ENCODE assay signal across 23 mouse cellular contexts in the genomic region with DNA sequence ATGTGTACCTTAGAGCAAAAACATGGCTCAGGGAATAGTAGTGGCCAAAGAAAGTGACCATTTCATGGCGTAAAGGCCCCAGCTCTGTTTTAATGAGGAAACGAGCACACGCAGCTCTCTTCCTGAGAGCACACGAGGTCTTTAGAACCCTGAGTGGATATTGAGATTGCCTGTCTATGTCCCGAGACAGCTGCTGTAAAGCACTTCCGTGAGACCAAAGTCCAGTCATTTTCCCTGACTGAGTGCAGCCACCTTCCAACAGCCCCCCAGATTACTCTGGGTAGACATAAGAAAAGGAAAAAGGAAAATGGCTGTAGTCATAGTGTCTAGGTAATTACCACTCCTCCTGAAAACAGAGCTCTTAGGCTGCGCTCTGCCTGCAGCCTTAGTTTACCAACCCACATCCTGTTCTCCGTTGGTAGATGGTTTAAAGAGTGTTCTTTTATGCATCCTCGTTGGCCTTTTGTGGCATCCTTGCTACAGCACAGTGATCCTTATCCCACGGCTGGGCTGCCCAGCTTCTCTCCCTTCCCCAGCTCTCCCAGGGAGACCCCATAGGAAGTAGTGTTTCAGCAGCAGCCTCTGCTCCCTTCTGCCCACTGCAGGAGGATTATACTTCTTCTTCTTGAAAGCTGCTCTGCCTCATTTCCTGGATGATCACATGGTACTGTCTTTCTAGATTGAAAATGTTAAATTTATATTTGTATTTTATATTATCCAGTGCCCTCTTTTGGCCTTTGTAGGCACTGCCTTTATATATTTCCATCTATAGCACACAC. TPM values are rescaled to one million over a fixed set of nuclear protein-coding genes. Genes with fewer than 3 reads are reported as not detected.
DNase-seq lines count a peak whose midpoint lies in the region; ATAC-seq and TF ChIP-seq lines count a peak whose summit lies in the region.
"Had no signal": no experiment of that assay in that cellular context is flagged by ENCODE, and none has a peak within 500 bp of the region (broad histone marks: within the 10 kb centered on the region; RNA-seq: fewer than 3 reads in every experiment).

No protein-coding gene starts in this region.

- H3K36me3 ChIP-seq in thymus, adult 2 months (ENCODE audit: control insufficient read depth, insufficient read depth, low read length): peaks cover 10% of the 10 kb centered on the region
- H3K36me3 ChIP-seq in splenic B cell, adult 2 months (ENCODE audit: control insufficient read depth, insufficient read depth, low read length, poor library complexity, severe bottlenecking): peaks cover 9% of the 10 kb centered on the region; the same call in 1 of the 2 replicates

- no peak for TF ChIP-seq CTCF in thymus, adult 2 months (IDR thresholded peaks at IDR 0.05; ENCODE audit: borderline replicate concordance, control insufficient read depth, extremely low read depth, insufficient read depth, low read length, poor library complexity)
- no peak for TF ChIP-seq CTCF in bone marrow macrophage, adult 2 months (IDR thresholded peaks at IDR 0.05; ENCODE audit: low read depth, low read length)

- peaks cover 10% of the 10 kb centered on the region for H3K4me1 ChIP-seq in thymus, adult 2 months (replicated peaks; ENCODE audit: control insufficient read depth, insufficient read depth, low read length)
- peaks cover 8% of the 10 kb centered on the region for H3K4me1 ChIP-seq in bone marrow macrophage, adult 2 months (ENCODE audit: control insufficient read depth, insufficient read depth, low read length)
- H3K4me1 ChIP-seq: limb, embryonic 13.5 days; stomach, embryonic 15.5 days had no signal

- ATAC-seq in erythroid progenitor cell, adult 5-6 weeks (replicated peaks; ENCODE audit: low FRiP score, poor library complexity, severe bottlenecking): no peak
- ATAC-seq: lung, postnatal 0 days had no signal

- peak; percentile 28 for DNase-seq in thymus, adult 2 months
- DNase-seq in thymus, postnatal 10 days (ENCODE audit: low spot score in 2 of 2): no peak
- peak; percentile 32 for DNase-seq in splenic B cell, adult 2 months (ENCODE audit: low read depth, low spot score)
- no peak for DNase-seq in right cerebral cortex, postnatal 14 days
- DNase-seq in Muller cell, postnatal 12 days (ENCODE audit: inconsistent ontology term): no peak
- DNase-seq: cerebellum, adult 9-11 months; gastrocnemius, postnatal 14 days; kidney, adult 18-20 months; kidney, postnatal 10 days; layer of hippocampus, adult 9-11 months had no signal

- WGBS in thymus, adult 2 months: 43% methylated on average over 10 of the region's 10 CpGs

- no peak for TF ChIP-seq POLR2A in thymus, adult 2 months (IDR thresholded peaks at IDR 0.05; ENCODE audit: control insufficient read depth, extremely low read depth, insufficient read depth, low read length, poor library complexity)
- TF ChIP-seq POLR2A in bone marrow macrophage, adult 2 months (IDR thresholded peaks at IDR 0.05; ENCODE audit: borderline replicate concordance, low read depth, low read length): no peak

- peak overlapping the region; percentile 28 for H3K4me3 ChIP-seq in thymus, adult 2 months (ENCODE audit: control insufficient read depth, insufficient read depth, low read length)
- no peak overlapping the region for H3K4me3 ChIP-seq in bone marrow macrophage, adult 2 months (ENCODE audit: insufficient read depth, low read length)
- H3K4me3 ChIP-seq: embryonic facial prominence, embryonic 13.5 days; forebrain, embryonic 10.5 days; limb, embryonic 13.5 days; megakaryocyte, embryonic 14.5 days; neural tube, embryonic 13.5 days; stomach, embryonic 15.5 days had no signal

- H3K27ac ChIP-seq in thymus, adult 2 months (ENCODE audit: control insufficient read depth, insufficient read depth, low read length): peak overlapping the region; percentile 99
- H3K27ac ChIP-seq in bone marrow macrophage, adult 2 months (ENCODE audit: insufficient read depth, low read depth, low read length): peak overlapping the region; percentile 16
- H3K27ac ChIP-seq: embryonic facial prominence, embryonic 13.5 days; forebrain, embryonic 10.5 days; limb, embryonic 13.5 days; liver, embryonic 14.5 days; neural tube, embryonic 13.5 days; stomach, embryonic 15.5 days had no signal

- no peaks in the 10 kb centered on the region for H3K27me3 ChIP-seq in thymus, adult 2 months (ENCODE audit: control insufficient read depth, insufficient read depth, low read length)
- H3K27me3 ChIP-seq in splenic B cell, adult 2 months (ENCODE audit: control insufficient read depth, insufficient read depth, low read length, poor library complexity, severe bottlenecking): no peaks in the 10 kb centered on the region
- H3K27me3 ChIP-seq: CH12.LX; embryonic facial prominence, embryonic 13.5 days; limb, embryonic 13.5 days; megakaryocyte, embryonic 14.5 days; neural tube, embryonic 13.5 days; stomach, embryonic 15.5 days had no signal

RNA-seq across cellular contexts. Expression of a gene that starts 13.1 kb away (rescaled TPM):
- 50.9 and 51.3 TPM in 2 replicates for polyA plus RNA-seq in thymus, adult 2 months (2012; rRNA removed)
- polyA plus RNA-seq in bone marrow macrophage, adult 2 months (2012; ENCODE audit: insufficient read depth, insufficient read length, missing spikeins): 4.3 and 5.5 TPM in 2 replicates
- 51.9 and 77.1 TPM in 2 replicates for total RNA-seq in erythroid progenitor cell, adult 5-6 weeks (2015; ENCODE audit: low replicate concordance)
- total RNA-seq in erythroid progenitor cell, adult 5-6 weeks (2017; ENCODE audit: low replicate concordance): 21.3 and 47.2 TPM in 2 replicates

RNA-seq across cellular contexts. Expression of a gene that starts 13.2 kb away (rescaled TPM):
- 61.6 and 68.3 TPM in 2 replicates for polyA plus RNA-seq in thymus, adult 2 months (2012; rRNA removed)
- 52.1 and 52.3 TPM in 2 replicates for polyA plus RNA-seq in bone marrow macrophage, adult 2 months (2012; ENCODE audit: insufficient read depth, insufficient read length, missing spikeins)
- total RNA-seq in erythroid progenitor cell, adult 5-6 weeks (2015; ENCODE audit: low replicate concordance): 28.5 and 66.0 TPM in 2 replicates
- total RNA-seq in erythroid progenitor cell, adult 5-6 weeks (2017; ENCODE audit: low replicate concordance): 24.4 and 42.7 TPM in 2 replicates

RNA-seq across cellular contexts. Expression of a gene that starts 16.9 kb away (rescaled TPM):
- polyA plus RNA-seq in thymus, adult 2 months (2012; rRNA removed): 5.4 and 6.3 TPM in 2 replicates
- not detected in 2 replicates for polyA plus RNA-seq in bone marrow macrophage, adult 2 months (2012; ENCODE audit: insufficient read depth, insufficient read length, missing spikeins)
- total RNA-seq in erythroid progenitor cell, adult 5-6 weeks (2015; ENCODE audit: low replicate concordance): 1.3 TPM in 1 of 2 replicates, not detected in the other
- not detected in 2 replicates for total RNA-seq in erythroid progenitor cell, adult 5-6 weeks (2017; ENCODE audit: low replicate concordance)
- total RNA-seq: CH12.LX; gastrocnemius, postnatal 14 days; heart, adult 8-10 months had no signal
- polyA plus RNA-seq: hindbrain, embryonic 11.5 days had no signal

RNA-seq across cellular contexts. Expression of a gene that starts 44.2 kb away (rescaled TPM):
- 18.6 and 21.9 TPM in 2 replicates for polyA plus RNA-seq in thymus, adult 2 months (2012; rRNA removed)
- not detected in 2 replicates for polyA plus RNA-seq in bone marrow macrophage, adult 2 months (2012; ENCODE audit: insufficient read depth, insufficient read length, missing spikeins)
- total RNA-seq in erythroid progenitor cell, adult 5-6 weeks (2015; ENCODE audit: low replicate concordance): 0.36 TPM in 1 of 2 replicates, not detected in the other
- total RNA-seq in erythroid progenitor cell, adult 5-6 weeks (2017; ENCODE audit: low replicate concordance): not detected in 2 replicates

Comparison
In these comparisons a context has a peak if more than half of its experiments do, and no peak if none do; other contexts are left out.
1. DNase-seq: peak in thymus, adult 2 months (single experiment) and splenic B cell, adult 2 months (single experiment); none in thymus, postnatal 10 days (0 of 2), right cerebral cortex, postnatal 14 days (single experiment) and Muller cell, postnatal 12 days (single experiment).